20 mouse cellular contexts compared by ENCODE assay signal in genomic region chr16:72834266-72834665, GRCm38 (mm10).
DNase-seq lines count a peak whose midpoint lies in the region; ATAC-seq lines count a peak whose summit lies in the region.
"Had no signal": no experiment of that assay in that cellular context is flagged by ENCODE, and none has a peak within 500 bp of the region (broad histone marks: within the 10 kb centered on the region; RNA-seq: fewer than 3 reads in every experiment).

No protein-coding gene starts in this region.

- whole genome bisulfite sequencing in hindbrain, embryonic 11.5 days = 64% methylated on average over 2 of the region's 2 CpGs
- 59% methylated on average over 2 of the region's 2 CpGs for WGBS in hindbrain, embryonic 13.5 days
- 50% methylated on average over 2 of the region's 2 CpGs for WGBS in neural tube, embryonic 11.5 days

- no peak overlapping the region for H3K4me2 ChIP-seq in hindbrain, embryonic 11.5 days (replicated peaks; ENCODE audit: low read depth, low read length)
- no peak overlapping the region for H3K4me2 ChIP-seq in hindbrain, embryonic 13.5 days
- H3K4me2 ChIP-seq in neural tube, embryonic 11.5 days (ENCODE audit: low read depth) = no peak overlapping the region
- H3K4me2 ChIP-seq: embryonic facial prominence, embryonic 13.5 days; forebrain, embryonic 13.5 days; forebrain, embryonic 15.5 days had no signal

- no peak overlapping the region for H3K9ac ChIP-seq in hindbrain, embryonic 11.5 days (ENCODE audit: low read depth, low read length)
- H3K9ac ChIP-seq in hindbrain, embryonic 13.5 days = no peak overlapping the region
- H3K9ac ChIP-seq in neural tube, embryonic 11.5 days (ENCODE audit: low read length) = no peak overlapping the region
- H3K9ac ChIP-seq: embryonic facial prominence, embryonic 13.5 days; forebrain, embryonic 13.5 days; forebrain, embryonic 15.5 days; forebrain, postnatal 0 days had no signal

- no peak overlapping the region for H3K4me3 ChIP-seq in hindbrain, embryonic 11.5 days (ENCODE audit: low read depth, low read length)
- H3K4me3 ChIP-seq in hindbrain, embryonic 13.5 days = no peak overlapping the region
- H3K4me3 ChIP-seq in neural tube, embryonic 11.5 days (ENCODE audit: low read depth, low read length) = no peak overlapping the region
- H3K4me3 ChIP-seq: embryonic facial prominence, embryonic 13.5 days; forebrain, embryonic 13.5 days; forebrain, embryonic 15.5 days had no signal

- H3K4me1 ChIP-seq in hindbrain, embryonic 11.5 days (replicated peaks; ENCODE audit: control insufficient read depth, insufficient read depth, low read length) = no peaks in the 10 kb centered on the region
- H3K4me1 ChIP-seq in hindbrain, embryonic 13.5 days (replicated peaks) = peaks cover 4% of the 10 kb centered on the region
- H3K4me1 ChIP-seq in neural tube, embryonic 11.5 days (ENCODE audit: control insufficient read depth, insufficient read depth, low read length) = peaks cover 11% of the 10 kb centered on the region
- H3K4me1 ChIP-seq: forebrain, embryonic 13.5 days; forebrain, embryonic 15.5 days had no signal

- peak; percentile 9 for DNase-seq in hindbrain, embryonic 11.5 days (ENCODE audit: low spot score)
- DNase-seq in neural tube, embryonic 11.5 days (ENCODE audit: low spot score) = no peak
- no peak for DNase-seq in neural tube, embryonic 10.5 days (ENCODE audit: extremely low spot score, low spot score)
- DNase-seq in retina, embryonic 14.5 days (ENCODE audit: low spot score) = peak; percentile 85
- DNase-seq in left cerebral cortex, adult 8-10 months (ENCODE audit: low spot score in 2 of 2) = no peak
- DNase-seq: adrenal gland, adult 8-10 months; adrenal gland, postnatal 14 days; adrenal gland, postnatal 36 days; cerebellum, adult 11-12 months; cerebellum, adult 2 months; cerebellum, adult 9-10 months; cerebellum, postnatal 25 days; forebrain, postnatal 0 days had no signal

- no peaks in the 10 kb centered on the region for H3K36me3 ChIP-seq in hindbrain, embryonic 11.5 days (ENCODE audit: control insufficient read depth, insufficient read depth, low read length)
- H3K36me3 ChIP-seq in hindbrain, embryonic 13.5 days = no peaks in the 10 kb centered on the region
- no peaks in the 10 kb centered on the region for H3K36me3 ChIP-seq in neural tube, embryonic 11.5 days (ENCODE audit: control insufficient read depth, insufficient read depth, low read length)
- H3K36me3 ChIP-seq: embryonic facial prominence, embryonic 13.5 days; forebrain, embryonic 15.5 days had no signal

- no peaks in the 10 kb centered on the region for H3K9me3 ChIP-seq in hindbrain, embryonic 11.5 days (ENCODE audit: control insufficient read depth, low read length)
- H3K9me3 ChIP-seq in hindbrain, embryonic 13.5 days = no peaks in the 10 kb centered on the region
- H3K9me3 ChIP-seq in neural tube, embryonic 11.5 days (ENCODE audit: control insufficient read depth, low read length) = no peaks in the 10 kb centered on the region
- H3K9me3 ChIP-seq: embryonic facial prominence, embryonic 13.5 days; forebrain, embryonic 13.5 days; forebrain, embryonic 15.5 days had no signal

- no peak overlapping the region for H3K27ac ChIP-seq in hindbrain, embryonic 11.5 days (ENCODE audit: low read depth, low read length)
- H3K27ac ChIP-seq in hindbrain, embryonic 13.5 days = no peak overlapping the region
- no peak overlapping the region for H3K27ac ChIP-seq in neural tube, embryonic 11.5 days (ENCODE audit: low read depth, low read length)
- H3K27ac ChIP-seq: embryonic facial prominence, embryonic 13.5 days; forebrain, embryonic 13.5 days; forebrain, embryonic 15.5 days had no signal

- no peaks in the 10 kb centered on the region for H3K27me3 ChIP-seq in hindbrain, embryonic 11.5 days (ENCODE audit: control insufficient read depth, insufficient read depth, low read length)
- H3K27me3 ChIP-seq in hindbrain, embryonic 13.5 days = no peaks in the 10 kb centered on the region
- no peaks in the 10 kb centered on the region for H3K27me3 ChIP-seq in neural tube, embryonic 11.5 days (ENCODE audit: control insufficient read depth, insufficient read depth, low read length)
- H3K27me3 ChIP-seq: embryonic facial prominence, embryonic 13.5 days; forebrain, embryonic 13.5 days; forebrain, embryonic 15.5 days; Patski had no signal

- ATAC-seq in hindbrain, embryonic 11.5 days (ENCODE audit: low FRiP score) = 0 out of 2 replicates have a peak, but pooled peaks have one; percentile 35
- ATAC-seq in hindbrain, embryonic 13.5 days (ENCODE audit: low FRiP score) = no peak
- peak; percentile 36; the same call in 1 of the 2 replicates for ATAC-seq in neural tube, embryonic 11.5 days (ENCODE audit: insufficient read depth, low FRiP score, low TSS enrichment)
- no peak for ATAC-seq in granulocyte monocyte progenitor cell, adult 5-6 weeks (replicated peaks; ENCODE audit: poor library complexity, severe bottlenecking)
- ATAC-seq: activated CD4-positive, CD25-positive, alpha-beta regulatory T cell, adult 4 months; forebrain, embryonic 13.5 days; forebrain, embryonic 15.5 days; forebrain, postnatal 0 days; Patski had no signal

Comparison
In these comparisons a context has a peak if more than half of its experiments do, and no peak if none do; other contexts are left out.
1. ATAC-seq: peak in hindbrain, embryonic 11.5 days (single experiment) and neural tube, embryonic 11.5 days (single experiment); none in hindbrain, embryonic 13.5 days (single experiment) and granulocyte monocyte progenitor cell, adult 5-6 weeks (single experiment).
2. DNase-seq: peak in hindbrain, embryonic 11.5 days (single experiment) and retina, embryonic 14.5 days (single experiment); none in neural tube, embryonic 11.5 days (single experiment), neural tube, embryonic 10.5 days (single experiment) and left cerebral cortex, adult 8-10 months (0 of 2).